Mouse (Mus musculus) MN1 (cell line): ENCODE data around the gene Serinc3.

Experiments
- DNase-seq: peaks from one replicate; pipeline ENCODE4 v3.0.0-alpha.2; 2016; ENCODE audit warnings: low spot score

Serinc3 gene

GRCm38 (mm10) chr2:163595119-163595518 is 49.8 kb downstream of the Serinc3 start:
- no peak for DNase-seq

- no peak for DNase-seq
Measured at GRCm38 (mm10) chr2:163593636-163594282, 51.2 kb downstream of the Serinc3 start.

- no peak for DNase-seq
Measured at GRCm38 (mm10) chr2:163592084-163592483, 52.8 kb downstream of the Serinc3 start.

GRCm38 (mm10) chr2:163590996-163591395 is 53.9 kb downstream of the Serinc3 start:
- DNase-seq = peak; percentile 54

GRCm38 (mm10) chr2:163590211-163590610 is 54.7 kb downstream of the Serinc3 start:
- DNase-seq = no peak

- no peak for DNase-seq
Measured at GRCm38 (mm10) chr2:163587506-163587905, 57.4 kb downstream of the Serinc3 start.

GRCm38 (mm10) chr2:163586384-163587261 is 58.3 kb downstream of the Serinc3 start:
- no peak for DNase-seq

- DNase-seq = no peak
Measured at GRCm38 (mm10) chr2:163584088-163584426, 60.9 kb downstream of the Serinc3 start.

GRCm38 (mm10) chr2:163583226-163584087 is 61.5 kb downstream of the Serinc3 start:
- DNase-seq = no peak

GRCm38 (mm10) chr2:163580069-163580945 is 64.6 kb downstream of the Serinc3 start:
- peak; percentile 35 for DNase-seq

GRCm38 (mm10) chr2:163577986-163578385 is 66.9 kb downstream of the Serinc3 start:
- DNase-seq = no peak

- DNase-seq = no peak
Measured at GRCm38 (mm10) chr2:163575248-163575647, 69.7 kb downstream of the Serinc3 start.

- no peak for DNase-seq
Measured at GRCm38 (mm10) chr2:163574321-163574720, 70.6 kb downstream of the Serinc3 start.
